Mouse (Mus musculus): Measurements from ENCODE around the gene Mdga1. TPM values are rescaled to one million over a fixed set of nuclear protein-coding genes. Genes with fewer than 3 reads are reported as not detected.

The Mdga1 gene
- polyA plus RNA-seq, 1 experiment, result 2.0 TPM

DNA sequence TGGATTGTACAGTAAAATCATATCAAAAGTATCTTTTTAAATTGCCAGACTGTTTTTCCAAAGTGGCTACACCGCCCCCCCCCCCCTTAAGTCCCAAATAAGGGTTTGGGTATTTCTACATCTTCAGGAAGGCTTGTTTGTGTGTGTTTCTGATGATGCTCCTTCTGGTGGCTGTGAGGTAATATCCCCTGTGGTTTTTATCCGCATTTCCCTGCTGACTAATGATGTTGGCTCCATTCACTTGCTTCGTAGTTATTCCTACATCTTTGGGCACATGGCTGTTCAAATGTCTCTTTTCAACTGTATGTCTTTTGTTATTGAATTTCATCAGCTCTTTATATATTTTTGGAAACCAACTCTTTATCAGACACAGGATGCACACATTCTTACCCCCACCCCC is 20.2 kb upstream of the Mdga1 start:
- Histone ChIP-seq H3ac (ENCODE audit: control insufficient read depth, insufficient read length, low read depth) (no peak overlapping the region), H3K4me3 (ENCODE audit: insufficient read depth, poor library complexity, severe bottlenecking) (no peak overlapping the region), H3K79me3 (ENCODE audit: low read depth) (no peaks in the 10 kb centered on the region), H3K79me2 (ENCODE audit: control insufficient read depth, insufficient read depth) (no peaks in the 10 kb centered on the region), H3K36me3 (ENCODE audit: control insufficient read depth, insufficient read depth) (no peaks in the 10 kb centered on the region), H3K27me3 (ENCODE audit: control insufficient read depth, insufficient read depth, insufficient read length) (no peaks in the 10 kb centered on the region)
- TF ChIP-seq FOSL1 (IDR thresholded peaks at IDR 0.05; ENCODE audit: insufficient read depth, low read length, poor library complexity, severe bottlenecking) (no peak), CEBPB (IDR thresholded peaks at IDR 0.05; ENCODE audit: low read depth) (no peak), CTCF (IDR thresholded peaks at IDR 0.05; ENCODE audit: control insufficient read depth, insufficient read depth, insufficient read length) (no peak), MYOD1 (IDR thresholded peaks at IDR 0.05; ENCODE audit: control insufficient read depth, insufficient read length, low read depth) (no peak), USF1 (IDR thresholded peaks at IDR 0.05; ENCODE audit: low read depth) (no peak), MYOG (IDR thresholded peaks at IDR 0.05; ENCODE audit: control insufficient read depth, extremely low read depth, insufficient read length) (no peak), MAX (IDR thresholded peaks at IDR 0.05) (no peak)

DNA sequence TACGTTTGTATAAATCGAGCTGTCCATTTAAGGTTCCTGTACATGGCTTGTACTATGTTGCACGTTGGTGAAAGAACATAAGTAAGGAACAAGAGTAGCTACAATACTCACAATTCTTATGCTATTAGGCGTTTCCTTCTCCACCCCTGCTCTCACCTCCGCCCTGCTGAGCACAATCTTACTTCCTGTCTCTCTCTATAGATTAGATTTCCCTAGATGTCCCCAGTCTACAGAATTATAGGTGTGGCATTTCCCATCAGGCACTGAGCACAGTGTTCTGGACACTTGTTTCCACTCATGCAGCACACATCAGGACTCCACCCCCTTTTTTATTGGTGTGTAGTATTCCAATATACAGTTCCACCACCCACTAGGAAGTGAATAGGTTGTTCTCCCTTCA is 19.8 kb upstream of the Mdga1 start:
- TF ChIP-seq CTCF (IDR thresholded peaks at IDR 0.05; ENCODE audit: control insufficient read depth, insufficient read depth, insufficient read length), result no peak
- no peak for TF ChIP-seq CEBPB (IDR thresholded peaks at IDR 0.05; ENCODE audit: low read depth)
- no peak for TF ChIP-seq USF1 (IDR thresholded peaks at IDR 0.05; ENCODE audit: low read depth)
- TF ChIP-seq MYOD1 (IDR thresholded peaks at IDR 0.05; ENCODE audit: control insufficient read depth, insufficient read length, low read depth), result no peak
- no peak for TF ChIP-seq MYOG (IDR thresholded peaks at IDR 0.05; ENCODE audit: control insufficient read depth, extremely low read depth, insufficient read length)
- TF ChIP-seq MAX (IDR thresholded peaks at IDR 0.05), result no peak
- Histone ChIP-seq H3K27me3 (ENCODE audit: control insufficient read depth, insufficient read depth, insufficient read length) (no peaks in the 10 kb centered on the region), H3K79me2 (ENCODE audit: control insufficient read depth, insufficient read depth) (no peaks in the 10 kb centered on the region), H3ac (ENCODE audit: control insufficient read depth, insufficient read length, low read depth) (no peak overlapping the region), H3K4me3 (ENCODE audit: insufficient read depth, poor library complexity, severe bottlenecking) (no peak overlapping the region), H3K36me3 (ENCODE audit: control insufficient read depth, insufficient read depth) (no peaks in the 10 kb centered on the region), H3K79me3 (ENCODE audit: low read depth) (no peaks in the 10 kb centered on the region)

DNA sequence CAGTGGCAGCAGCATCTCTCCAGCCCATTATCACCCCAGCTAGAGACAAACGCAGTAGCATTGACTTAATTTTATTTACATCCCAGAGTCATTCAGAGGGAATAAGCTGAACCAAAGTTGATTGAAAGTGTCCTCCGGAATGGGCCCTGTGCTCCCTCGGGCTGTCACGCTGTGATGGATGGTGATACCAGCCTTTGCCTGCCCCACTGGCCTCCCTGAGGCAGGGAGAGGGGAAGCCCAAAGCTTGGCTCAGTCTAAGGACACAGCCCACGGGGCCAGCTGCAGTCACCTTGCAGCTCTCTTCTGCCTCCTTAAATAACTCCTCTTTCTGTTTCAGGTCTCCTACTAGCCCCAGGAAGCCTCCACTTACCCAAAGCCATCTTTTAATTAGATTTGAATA is 18.3 kb upstream of the Mdga1 start:
- H3K27me3 ChIP-seq (ENCODE audit: control insufficient read depth, insufficient read depth, insufficient read length), result peaks cover 2% of the 10 kb centered on the region
- H3K4me3 ChIP-seq (ENCODE audit: insufficient read depth, poor library complexity, severe bottlenecking), result no peak overlapping the region
- no peak overlapping the region for H3ac ChIP-seq (ENCODE audit: control insufficient read depth, insufficient read length, low read depth)
- H3K79me2 ChIP-seq (ENCODE audit: control insufficient read depth, insufficient read depth), result no peaks in the 10 kb centered on the region
- no peaks in the 10 kb centered on the region for H3K79me3 ChIP-seq (ENCODE audit: low read depth)
- TF ChIP-seq MYOD1 (IDR thresholded peaks at IDR 0.05; ENCODE audit: control insufficient read depth, insufficient read length, low read depth), result no peak
- no peak for TF ChIP-seq CEBPB (IDR thresholded peaks at IDR 0.05; ENCODE audit: low read depth)
- TF ChIP-seq MYOG (IDR thresholded peaks at IDR 0.05; ENCODE audit: control insufficient read depth, extremely low read depth, insufficient read length), result no peak
- no peak for TF ChIP-seq FOSL1 (IDR thresholded peaks at IDR 0.05; ENCODE audit: insufficient read depth, low read length, poor library complexity, severe bottlenecking)
- TF ChIP-seq CTCF (IDR thresholded peaks at IDR 0.05; ENCODE audit: control insufficient read depth, insufficient read depth, insufficient read length), result no peak
- no peak for TF ChIP-seq USF1 (IDR thresholded peaks at IDR 0.05; ENCODE audit: low read depth)
- no peak for TF ChIP-seq MAX (IDR thresholded peaks at IDR 0.05)
- no peaks in the 10 kb centered on the region for H3K36me3 ChIP-seq (ENCODE audit: control insufficient read depth, insufficient read depth)

DNA sequence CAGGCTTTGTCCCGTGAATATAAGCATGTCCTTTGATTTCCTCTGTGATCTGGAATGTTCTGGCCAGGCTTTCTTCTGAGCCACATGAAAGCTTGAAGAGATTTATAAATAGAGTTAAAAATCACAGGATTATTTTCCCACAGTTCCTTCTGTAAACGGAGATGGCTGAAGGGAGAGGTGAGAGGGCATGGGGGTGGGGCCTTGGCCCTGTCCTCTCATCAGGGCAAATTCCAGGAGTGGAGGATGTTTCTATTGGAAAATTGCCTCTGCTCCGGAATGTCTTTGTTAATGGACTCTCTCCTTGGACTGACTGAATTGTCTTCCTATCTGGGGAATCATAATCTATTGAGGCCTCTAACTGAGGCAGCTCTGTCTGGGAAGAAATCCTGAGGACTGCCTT is 15.6 kb upstream of the Mdga1 start:
- TF ChIP-seq USF1 (IDR thresholded peaks at IDR 0.05; ENCODE audit: low read depth) (no peak), MYOG (IDR thresholded peaks at IDR 0.05; ENCODE audit: control insufficient read depth, extremely low read depth, insufficient read length) (no peak), MAX (IDR thresholded peaks at IDR 0.05) (no peak), CEBPB (IDR thresholded peaks at IDR 0.05; ENCODE audit: low read depth) (no peak), MYOD1 (IDR thresholded peaks at IDR 0.05; ENCODE audit: control insufficient read depth, insufficient read length, low read depth) (no peak)
- Histone ChIP-seq H3ac (ENCODE audit: control insufficient read depth, insufficient read length, low read depth) (no peak overlapping the region), H3K4me3 (ENCODE audit: insufficient read depth, poor library complexity, severe bottlenecking) (no peak overlapping the region), H3K27me3 (ENCODE audit: control insufficient read depth, insufficient read depth, insufficient read length) (peaks cover 4% of the 10 kb centered on the region), H3K79me2 (ENCODE audit: control insufficient read depth, insufficient read depth) (no peaks in the 10 kb centered on the region), H3K79me3 (ENCODE audit: low read depth) (no peaks in the 10 kb centered on the region), H3K36me3 (ENCODE audit: control insufficient read depth, insufficient read depth) (no peaks in the 10 kb centered on the region)

DNA sequence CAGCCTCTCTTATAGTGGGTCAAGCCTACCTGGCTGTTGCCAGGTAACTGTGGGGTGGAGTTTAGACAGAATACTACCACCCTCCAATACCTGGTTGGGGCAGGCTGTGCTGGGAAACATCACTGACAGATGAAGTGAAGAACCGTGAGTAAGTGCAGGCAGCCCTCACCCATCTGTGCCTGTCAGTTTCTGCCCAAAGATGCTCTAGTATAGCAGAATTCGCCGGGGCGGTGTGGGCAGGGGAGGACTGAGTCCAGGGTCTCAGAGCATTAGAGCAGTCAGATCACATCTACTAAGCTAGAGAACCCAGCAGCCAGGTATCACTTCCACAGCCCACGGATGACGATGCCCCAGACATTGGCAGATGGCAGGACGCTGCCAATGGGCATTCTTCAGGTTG is 15.0 kb upstream of the Mdga1 start:
- H3K79me2 ChIP-seq (ENCODE audit: control insufficient read depth, insufficient read depth), result no peaks in the 10 kb centered on the region
- no peaks in the 10 kb centered on the region for H3K36me3 ChIP-seq (ENCODE audit: control insufficient read depth, insufficient read depth)
- no peak overlapping the region for H3K4me3 ChIP-seq (ENCODE audit: insufficient read depth, poor library complexity, severe bottlenecking)
- no peak overlapping the region for H3ac ChIP-seq (ENCODE audit: control insufficient read depth, insufficient read length, low read depth)
- TF ChIP-seq FOSL1 (IDR thresholded peaks at IDR 0.05; ENCODE audit: insufficient read depth, low read length, poor library complexity, severe bottlenecking) (no peak), MYOD1 (IDR thresholded peaks at IDR 0.05; ENCODE audit: control insufficient read depth, insufficient read length, low read depth) (no peak), CEBPB (IDR thresholded peaks at IDR 0.05; ENCODE audit: low read depth) (no peak), MYOG (IDR thresholded peaks at IDR 0.05; ENCODE audit: control insufficient read depth, extremely low read depth, insufficient read length) (no peak), MAX (IDR thresholded peaks at IDR 0.05) (no peak), CTCF (IDR thresholded peaks at IDR 0.05; ENCODE audit: control insufficient read depth, insufficient read depth, insufficient read length) (no peak), USF1 (IDR thresholded peaks at IDR 0.05; ENCODE audit: low read depth) (no peak)
- peaks cover 4% of the 10 kb centered on the region for H3K27me3 ChIP-seq (ENCODE audit: control insufficient read depth, insufficient read depth, insufficient read length)
- H3K79me3 ChIP-seq (ENCODE audit: low read depth), result no peaks in the 10 kb centered on the region

DNA sequence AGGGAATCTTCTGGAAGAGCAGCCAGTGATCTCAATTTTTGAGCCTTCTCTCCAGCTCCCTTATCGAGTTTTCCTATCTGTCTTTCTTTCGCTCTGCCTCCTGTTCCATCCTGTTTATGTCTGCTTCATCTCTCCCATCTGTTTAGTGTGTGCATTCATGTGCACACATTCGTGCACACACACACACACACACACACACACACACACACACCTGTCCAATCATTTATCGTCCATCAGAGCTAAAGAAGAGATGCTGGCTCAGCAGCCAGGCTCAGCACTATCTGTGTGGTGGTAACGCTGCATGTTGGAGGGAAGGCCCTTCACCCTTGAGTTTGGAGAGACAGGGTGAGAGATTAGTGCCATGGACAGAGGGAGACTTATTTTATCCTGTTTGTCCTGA is 13.3 kb upstream of the Mdga1 start:
- Histone ChIP-seq H3ac (ENCODE audit: control insufficient read depth, insufficient read length, low read depth) (no peak overlapping the region), H3K4me3 (ENCODE audit: insufficient read depth, poor library complexity, severe bottlenecking) (no peak overlapping the region), H3K36me3 (ENCODE audit: control insufficient read depth, insufficient read depth) (no peaks in the 10 kb centered on the region), H3K79me2 (ENCODE audit: control insufficient read depth, insufficient read depth) (no peaks in the 10 kb centered on the region), H3K79me3 (ENCODE audit: low read depth) (no peaks in the 10 kb centered on the region), H3K27me3 (ENCODE audit: control insufficient read depth, insufficient read depth, insufficient read length) (peaks cover 4% of the 10 kb centered on the region)
- TF ChIP-seq MYOG (IDR thresholded peaks at IDR 0.05; ENCODE audit: control insufficient read depth, extremely low read depth, insufficient read length) (no peak), CTCF (IDR thresholded peaks at IDR 0.05; ENCODE audit: control insufficient read depth, insufficient read depth, insufficient read length) (no peak), USF1 (IDR thresholded peaks at IDR 0.05; ENCODE audit: low read depth) (no peak), MYOD1 (IDR thresholded peaks at IDR 0.05; ENCODE audit: control insufficient read depth, insufficient read length, low read depth) (no peak), MAX (IDR thresholded peaks at IDR 0.05) (no peak), CEBPB (IDR thresholded peaks at IDR 0.05; ENCODE audit: low read depth) (no peak), FOSL1 (IDR thresholded peaks at IDR 0.05; ENCODE audit: insufficient read depth, low read length, poor library complexity, severe bottlenecking) (no peak)
